Mouse (Mus musculus) adrenal gland, postnatal 25 days (tissue): ENCODE results near the gene Cyp2d9. TPM values are rescaled to one million over a fixed set of nuclear protein-coding genes. Genes with fewer than 3 reads are reported as not detected.
A peak's percentile ranks its signal among the peaks of the same experiment; 100 is the strongest.
"Not testable (repeated sequence)": the region's sequence is repeated elsewhere in the genome, so short reads cannot be mapped to it uniquely, and the experiment has no call there.

Source experiments
- DNase-seq: peaks from one replicate; pipeline ENCODE4 v3.0.0; 2021; ENCODE audit warnings: mixed read lengths
- long read RNA-seq: library from polyadenylated mRNA; stranded (forward); transcript quantifications from one replicate; pipeline ENCODE4 v2.0.0, GENCODE M21; 2021
- total RNA-seq: library from RNA; stranded (reverse); gene quantifications from 2 replicates; pipeline ENCODE4 v1.2.3, GENCODE M21; 2021

Cyp2d9 gene
- total RNA-seq: 3.7 TPM in 1 of 2 replicates, not detected in the other
- long read RNA-seq, transcript Cyp2d9-202 (1 exons, 1,255 nt): minor isoform, 51 of 1,034 reads
- long read RNA-seq, transcript Cyp2d9-201 (9 exons, 1,712 nt): major isoform, 847 of 1,034 reads
- long read RNA-seq, transcript Cyp2d9-208 (8 exons, 1,478 nt): minor isoform, 5 of 1,034 reads
- long read RNA-seq, partial matches to known transcripts: 70 of 1,034 reads
- long read RNA-seq, other reads (novel, unspliced or antisense): 61 of 1,034 reads

DNA sequence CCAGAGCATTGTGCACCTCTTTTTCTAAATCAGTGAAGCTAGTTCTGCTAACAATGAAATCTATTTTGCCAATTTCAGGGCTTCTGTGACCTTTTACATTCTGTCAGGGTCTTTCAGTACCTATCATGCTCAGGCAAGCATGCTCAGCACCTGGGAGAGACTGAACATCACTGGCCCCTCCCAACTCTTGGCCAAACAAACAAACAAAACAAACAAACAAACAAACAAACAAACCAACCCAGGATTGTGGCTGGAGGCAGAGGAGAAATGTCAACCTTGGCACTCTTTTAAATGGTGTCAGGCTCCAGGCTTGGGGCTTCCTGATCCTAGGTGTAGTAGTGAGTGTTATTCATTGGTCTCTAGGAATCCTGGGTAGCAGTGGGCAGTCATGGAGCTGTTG lies at the start of gene Cyp2d9:
Gene Cyp2d9, plus strand, starts transcription at position 301 of the 400 bp plus-strand sequence.
- DNase-seq: no peak

GRCm38 (mm10) chr15:82385729-82386128 lies 47.5 kb upstream of the Cyp2d9 start:
- no peak for DNase-seq

DNA sequence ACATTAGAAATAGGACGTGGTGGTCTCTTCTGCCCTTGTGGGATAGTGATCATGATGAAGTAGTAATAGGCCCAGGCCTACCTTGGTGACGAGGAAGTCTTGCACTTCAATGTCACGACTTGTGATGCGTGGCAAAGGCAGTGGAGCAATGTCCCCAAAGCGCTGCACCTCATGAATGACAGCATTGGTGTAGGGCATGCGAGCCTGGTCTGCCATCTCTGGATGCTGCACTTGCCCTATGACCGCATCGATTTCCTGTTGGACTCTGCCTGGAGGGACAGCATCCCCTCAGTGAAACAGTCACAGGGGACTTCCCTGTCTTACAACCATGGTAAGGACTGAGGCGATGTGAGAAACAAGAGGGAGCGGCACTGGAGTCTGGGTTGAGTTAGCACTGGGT lies 43.3 kb upstream of the Cyp2d9 start:
- DNase-seq: not testable (repeated sequence)

DNA sequence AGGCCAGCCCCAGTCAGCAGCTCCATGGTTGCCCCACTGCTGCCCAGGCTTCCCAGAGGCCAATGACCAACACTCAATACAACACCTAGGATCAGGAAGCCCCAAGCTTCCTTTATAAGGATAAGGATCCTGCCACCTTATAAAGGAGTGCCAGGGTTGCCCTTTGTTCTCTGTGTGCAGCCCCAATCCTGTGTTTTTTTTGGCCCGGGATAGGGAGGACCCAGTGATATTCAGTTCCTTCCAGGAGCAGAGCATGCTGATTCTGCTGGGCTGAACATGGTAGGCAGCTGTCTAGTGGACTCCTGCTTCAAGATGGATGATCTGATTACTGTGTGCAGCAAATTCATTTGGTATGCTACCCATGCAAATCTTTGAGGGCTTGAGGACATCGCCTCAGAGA lies 39.3 kb upstream of the Cyp2d9 start, which contains the start of gene Cyp2d11:
Gene Cyp2d11, minus strand, starts transcription at position 101 of the 400 bp plus-strand sequence.
- DNase-seq: not testable (repeated sequence)

DNA sequence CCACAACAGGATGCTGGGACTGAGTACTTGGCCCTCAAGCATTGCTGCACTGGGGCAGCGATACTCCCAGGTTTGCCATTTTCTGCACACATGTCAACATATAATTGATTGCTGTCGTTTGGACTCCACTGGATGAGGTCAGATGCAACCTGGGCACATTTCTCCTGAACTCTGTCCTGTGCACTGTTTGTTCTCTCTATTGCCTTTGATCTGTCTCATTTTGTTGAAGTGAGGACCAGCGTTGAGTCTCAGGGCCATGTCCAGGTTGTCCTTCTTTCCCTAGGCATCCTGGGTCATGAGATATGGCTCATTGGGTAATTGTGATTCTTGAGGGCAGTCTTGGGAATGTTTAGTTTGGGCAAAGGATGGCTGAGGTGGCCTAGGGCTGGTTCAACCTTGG lies 37.3 kb upstream of the Cyp2d9 start:
- DNase-seq: not testable (repeated sequence)

- no peak for DNase-seq
Observed at GRCm38 (mm10) chr15:82401516-82401915, 31.7 kb upstream of the Cyp2d9 start.

GRCm38 (mm10) chr15:82402106-82402505 lies 31.1 kb upstream of the Cyp2d9 start:
- no peak for DNase-seq

DNA sequence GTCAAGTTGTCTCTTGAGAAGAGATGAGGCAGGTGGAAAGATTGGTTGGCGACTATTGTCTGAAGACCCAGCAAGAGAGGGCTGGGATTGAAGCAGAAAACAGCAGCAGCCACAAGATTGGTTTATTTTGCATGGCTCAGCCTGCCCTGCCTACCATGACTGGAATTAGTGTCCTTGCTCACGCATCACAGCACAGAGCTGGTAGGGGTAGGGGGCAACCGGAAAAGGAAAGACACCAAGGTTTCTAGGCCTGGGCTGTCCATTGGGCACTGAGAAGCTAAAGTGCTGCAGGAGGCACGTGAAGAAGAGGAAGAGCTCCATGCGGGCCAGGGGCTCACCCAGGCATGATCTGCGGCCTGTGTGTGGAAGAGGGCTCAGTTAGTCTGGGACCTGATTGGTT lies 30.5 kb upstream of the Cyp2d9 start:
- DNase-seq: no peak

GRCm38 (mm10) chr15:82403606-82404005 lies 29.6 kb upstream of the Cyp2d9 start:
- no peak for DNase-seq

GRCm38 (mm10) chr15:82404163-82404562 lies 29.1 kb upstream of the Cyp2d9 start:
- DNase-seq: no peak

- no peak for DNase-seq
Observed at GRCm38 (mm10) chr15:82406981-82407380, 26.3 kb upstream of the Cyp2d9 start, which contains the start of gene Cyp2d10. Gene Cyp2d10, minus strand, starts transcription at chr15:82407195.

DNA sequence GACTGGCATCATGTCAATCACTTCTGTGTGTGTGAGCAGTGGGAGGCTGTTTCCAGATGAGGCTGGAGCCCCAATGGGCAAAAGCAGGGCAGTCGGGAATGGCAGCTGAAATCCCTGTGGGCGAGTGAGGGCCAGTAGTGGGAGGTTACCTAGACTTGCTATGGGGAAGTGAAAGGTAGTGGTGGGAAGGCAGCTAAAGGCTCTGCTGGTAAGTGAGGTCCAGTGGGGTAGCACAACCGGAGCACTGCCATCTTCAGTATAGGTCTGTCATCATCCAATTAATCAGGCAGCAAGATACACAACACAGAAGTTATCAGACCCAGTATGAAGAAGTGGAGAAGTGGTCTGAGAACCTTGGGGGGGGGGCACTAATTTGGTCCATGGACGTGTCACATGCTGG lies 25.7 kb upstream of the Cyp2d9 start:
- no peak for DNase-seq

DNA sequence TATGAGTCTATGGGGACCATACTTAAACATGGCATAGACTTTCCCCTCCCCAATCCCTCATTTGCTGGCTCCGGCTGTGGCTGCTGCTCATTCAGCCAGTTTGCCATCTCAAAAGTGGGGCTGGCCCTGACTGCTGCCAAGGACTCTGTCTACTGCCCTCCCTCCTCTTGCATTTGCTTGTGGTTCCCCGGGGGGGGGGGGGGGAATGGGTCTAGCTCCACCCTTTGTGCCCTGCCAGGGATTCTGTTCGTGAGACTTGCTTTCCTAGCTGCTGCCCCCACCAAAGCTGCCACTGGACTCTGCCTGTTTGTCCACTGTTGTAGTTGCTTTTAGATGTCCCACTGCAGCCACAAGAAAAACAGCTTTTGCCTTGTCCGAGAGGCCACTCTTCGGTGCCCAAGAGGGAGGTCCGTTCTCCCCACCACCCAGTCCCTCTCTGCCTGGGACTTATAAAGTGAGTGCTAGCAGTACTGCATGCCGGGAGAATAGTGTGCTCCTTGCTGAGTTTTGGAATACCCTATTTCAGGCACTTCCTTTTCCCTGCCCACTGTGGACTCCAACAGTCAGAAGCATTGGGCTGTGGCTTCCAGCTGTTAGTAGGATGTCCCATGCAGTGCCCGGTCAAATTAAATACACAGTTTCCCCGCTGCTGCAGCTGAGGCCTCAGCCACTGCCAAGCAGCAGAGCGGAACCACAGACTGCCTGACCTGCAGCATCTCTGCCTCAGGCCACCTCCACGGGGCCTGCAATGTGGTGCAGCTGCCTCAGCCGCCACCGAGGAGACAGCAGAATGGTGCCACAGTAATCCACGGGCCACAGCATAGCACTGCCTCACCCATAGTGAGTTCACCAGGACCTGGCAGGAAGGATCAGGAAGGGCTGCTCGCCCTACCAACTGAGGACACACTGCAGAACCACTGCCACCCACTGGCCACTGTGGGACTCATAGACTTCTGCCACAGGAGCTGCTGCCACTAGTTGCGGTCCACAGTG lies 16.1 kb upstream of the Cyp2d9 start:
- DNase-seq: peak; percentile 83

DNA sequence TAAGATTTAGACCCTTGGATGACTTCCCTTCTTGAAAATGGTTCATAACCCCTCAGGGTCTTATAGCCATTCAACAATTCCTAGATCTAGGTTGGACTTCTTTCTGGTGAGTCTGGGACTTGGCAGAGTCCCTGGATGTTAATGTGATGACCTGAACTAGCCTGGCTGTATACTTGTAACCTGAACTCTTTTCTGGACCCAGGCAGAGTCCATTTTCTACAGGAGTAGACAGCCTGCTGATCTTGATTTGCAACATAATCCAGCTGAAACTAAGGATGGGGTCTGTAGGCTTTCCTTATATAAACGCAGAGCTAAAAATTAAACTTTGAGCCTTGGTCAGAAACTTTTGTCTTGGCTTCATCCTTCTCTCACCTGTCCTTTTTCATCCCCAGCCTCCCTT lies 14.6 kb upstream of the Cyp2d9 start:
- no peak for DNase-seq

DNA sequence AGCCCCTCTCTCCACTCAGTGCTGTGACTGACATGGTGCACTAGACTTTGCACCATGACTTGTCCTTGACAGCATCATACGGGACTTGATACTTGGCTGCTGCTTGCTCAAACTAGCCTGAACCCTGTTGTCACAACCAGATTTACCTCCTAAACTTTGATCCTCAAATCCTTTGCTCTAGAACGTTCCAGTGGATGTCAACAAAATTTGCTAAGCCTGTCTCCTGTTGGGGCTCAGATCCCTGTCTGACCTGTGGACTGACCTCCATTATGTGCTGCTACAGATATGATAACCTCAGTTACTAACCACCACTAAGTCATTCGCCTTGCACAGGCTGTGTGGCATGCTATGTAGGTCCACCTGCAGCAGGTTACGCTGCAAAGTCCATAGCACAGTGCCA lies 10.3 kb upstream of the Cyp2d9 start:
- no peak for DNase-seq

- no peak for DNase-seq
Observed at GRCm38 (mm10) chr15:82423471-82423870, 9.8 kb upstream of the Cyp2d9 start.

DNA sequence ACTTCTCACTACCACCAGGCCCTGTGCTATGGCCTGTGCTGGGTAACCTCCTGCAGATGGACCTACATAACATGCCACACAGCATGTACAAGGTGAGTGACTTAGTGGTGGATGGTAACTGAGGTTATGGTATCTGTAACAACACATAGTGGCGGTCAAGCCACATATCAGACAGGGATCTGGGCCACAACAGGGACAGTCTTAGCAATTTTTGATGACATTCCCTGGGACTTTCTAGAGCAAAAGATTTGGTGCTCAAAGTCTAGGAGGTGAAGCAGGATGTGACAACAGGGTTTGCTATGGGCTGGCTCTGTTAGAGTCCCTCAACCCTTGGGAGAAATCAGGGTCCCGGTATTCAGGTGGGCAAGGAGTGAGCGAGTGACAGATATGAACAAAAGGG lies 384 bp downstream of the Cyp2d9 start:
- no peak for DNase-seq

DNA sequence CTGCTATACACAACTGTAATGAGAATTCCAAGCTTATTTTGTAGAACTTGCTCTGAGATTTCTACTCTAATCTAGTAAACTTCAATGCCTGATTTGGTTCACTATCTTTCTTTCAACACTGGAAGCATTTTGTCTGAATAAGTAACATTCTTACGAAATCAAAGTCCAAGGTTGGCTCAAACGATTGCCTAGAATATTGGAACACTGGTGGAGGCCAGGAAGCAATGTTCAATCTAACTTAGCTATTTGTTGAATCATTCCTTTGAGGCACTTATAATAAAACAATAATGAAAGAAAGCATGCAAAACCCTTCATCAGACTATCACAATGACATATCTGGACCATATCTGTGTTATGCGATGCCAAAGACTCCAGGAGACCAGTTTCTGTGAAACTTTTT lies 1.3 kb downstream of the Cyp2d9 start:
- no peak for DNase-seq

DNA sequence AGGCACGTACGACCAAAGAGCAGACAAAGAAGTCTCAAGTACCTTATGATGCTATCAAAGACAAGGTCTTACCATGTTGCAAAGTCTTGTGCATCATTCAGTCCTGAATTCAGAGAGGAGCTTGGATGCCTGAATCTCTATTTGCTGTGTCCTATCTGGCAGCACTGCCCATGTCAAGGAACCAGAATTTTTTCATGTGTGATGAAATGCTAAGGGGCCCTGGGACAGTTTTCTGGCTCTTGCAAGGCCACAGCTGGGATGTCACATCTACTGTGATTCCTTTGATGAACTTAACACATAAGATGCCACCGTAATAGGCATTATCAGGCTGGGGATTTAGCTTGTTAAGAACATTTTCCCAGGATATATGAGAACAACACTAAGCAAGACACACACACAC lies 1.8 kb downstream of the Cyp2d9 start:
- no peak for DNase-seq

DNA sequence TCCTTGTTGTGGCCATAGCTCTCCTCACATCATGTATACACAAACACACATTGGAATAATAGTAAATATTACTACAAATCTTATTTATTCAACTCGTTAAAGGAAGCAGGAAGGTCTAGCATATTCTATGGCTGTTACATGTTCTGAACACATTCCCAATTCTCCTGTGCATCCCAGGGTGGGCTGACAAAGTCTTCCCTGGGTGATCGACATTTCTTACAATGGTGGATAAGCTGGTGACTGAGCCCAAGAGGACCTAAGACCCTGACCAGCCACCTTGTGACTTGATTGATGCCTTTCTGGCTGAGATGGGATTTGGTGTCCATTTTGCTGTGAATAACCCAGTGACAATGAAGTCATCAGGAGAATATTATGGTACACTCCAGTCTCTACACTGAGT lies 2.4 kb downstream of the Cyp2d9 start:
- no peak for DNase-seq

DNA sequence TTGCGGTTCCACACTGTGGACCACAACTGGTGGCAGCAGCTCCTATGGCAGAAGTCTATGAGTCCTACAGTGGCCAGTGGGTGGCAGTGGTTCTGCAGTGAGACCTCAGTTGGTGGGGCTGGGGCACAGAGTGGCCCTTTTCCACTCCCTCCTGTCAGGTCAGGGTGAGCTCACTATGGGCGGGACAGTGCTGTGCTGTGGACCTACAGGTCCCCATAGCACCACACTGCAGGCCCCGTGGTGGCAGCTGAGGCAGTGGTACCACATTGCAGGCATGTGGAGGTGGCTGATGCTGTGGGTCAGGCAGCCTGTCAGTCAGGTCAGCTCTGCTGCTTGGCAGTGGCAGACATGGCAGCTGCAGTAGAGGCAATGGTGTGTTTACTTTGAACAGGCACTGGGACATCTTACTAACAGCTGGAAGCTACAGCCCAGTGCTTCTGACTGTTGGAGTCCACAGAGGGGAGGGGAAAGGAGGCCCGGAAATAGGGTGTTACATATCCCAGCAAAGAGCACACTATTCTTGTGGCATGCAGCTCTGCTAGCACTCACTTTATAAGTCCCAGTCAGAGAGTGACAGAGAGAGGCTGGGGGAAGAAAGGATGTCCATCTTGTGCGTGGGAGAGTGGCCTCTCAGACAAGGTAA lies 4.9 kb downstream of the Cyp2d9 start:
- DNase-seq: no peak

- DNase-seq: no peak
Observed at GRCm38 (mm10) chr15:82443658-82444057, 10.4 kb downstream of the Cyp2d9 start.

- no peak for DNase-seq
Observed at GRCm38 (mm10) chr15:82445196-82445595, 12.0 kb downstream of the Cyp2d9 start.
